Mouse (Mus musculus): Measurements from ENCODE around the gene Hacd3.

Hacd3 gene

DNA sequence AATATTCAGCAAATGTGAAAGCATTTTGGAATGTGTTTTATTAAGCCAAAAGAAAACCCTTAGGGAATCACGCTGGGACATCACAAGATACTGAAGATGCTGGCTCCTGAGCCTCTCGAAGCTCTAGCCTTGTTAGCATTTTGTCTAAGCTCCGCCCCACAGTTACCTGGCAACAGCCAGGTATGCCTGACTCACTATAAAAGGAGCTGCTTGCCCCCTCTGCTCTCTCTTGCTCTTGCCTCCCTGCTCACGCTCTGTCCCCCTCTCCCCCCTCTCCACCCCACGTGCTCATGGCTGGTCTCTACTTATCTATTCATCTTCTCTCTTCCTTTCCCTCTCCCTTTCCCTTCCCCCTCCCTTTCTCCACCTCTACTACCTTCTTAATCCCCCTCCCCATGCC is 69.4 kb downstream of the Hacd3 start:
- DNase-seq (ENCODE audit: low spot score in 2 of 2), result no peak

DNA sequence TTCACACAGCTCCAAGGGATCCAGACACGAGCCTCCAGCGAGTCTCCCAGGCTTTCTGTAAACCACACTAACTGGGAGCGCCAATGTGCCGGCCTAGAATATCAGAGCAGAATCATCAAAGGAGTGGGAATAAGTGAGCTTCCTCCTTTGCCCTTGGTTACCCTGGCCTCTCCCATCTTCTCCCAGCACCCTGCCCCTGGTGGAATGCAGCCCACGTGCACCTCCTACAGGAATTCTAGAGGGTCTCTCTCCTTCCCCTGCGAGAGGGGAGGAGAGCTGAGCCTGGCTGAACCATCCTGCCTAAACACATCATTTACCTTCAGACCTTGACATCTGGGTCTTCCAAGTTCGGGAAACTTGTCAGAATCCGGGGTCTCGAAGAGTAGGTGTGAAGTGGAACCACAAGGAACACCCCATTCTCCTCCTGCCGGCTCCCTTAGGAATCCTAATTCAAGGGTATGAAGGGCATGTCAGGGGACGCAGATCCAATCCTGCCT is 70.3 kb downstream of the Hacd3 start, which contains the start of gene Slc24a1:
Gene Slc24a1 (minus strand): TSS at position 447 of the 497 bp plus-strand sequence.
- no peak for DNase-seq (ENCODE audit: low spot score in 2 of 2)

DNA sequence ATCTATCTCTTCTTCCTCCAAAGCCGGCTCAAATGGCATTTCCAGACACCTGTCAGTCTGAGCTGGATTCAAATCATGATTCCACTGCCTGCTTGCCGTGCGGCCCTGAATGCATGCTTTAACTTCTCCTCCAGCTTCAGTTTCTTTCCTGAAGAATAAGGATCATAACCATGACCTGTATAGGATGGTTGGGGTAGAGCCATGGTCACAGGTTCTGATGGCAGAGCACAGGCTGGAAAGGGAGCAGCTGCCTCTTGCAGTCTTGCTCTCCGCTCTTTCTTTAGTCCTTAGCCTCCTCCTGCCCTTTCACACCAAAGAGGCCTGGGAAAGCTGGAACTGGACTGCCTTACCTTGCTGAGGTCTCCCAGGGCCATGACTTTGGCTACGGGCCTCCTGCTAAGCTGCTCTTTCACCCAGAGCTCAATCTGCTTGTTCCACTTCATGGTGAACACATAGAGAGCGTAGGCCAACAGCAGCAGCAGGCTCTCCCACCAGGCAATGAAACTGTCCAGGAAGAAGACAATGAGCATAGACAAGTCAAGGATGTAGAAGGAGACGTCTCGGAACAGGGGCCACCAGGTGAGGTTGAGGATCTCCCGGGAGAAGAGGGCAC is 73.9 kb downstream of the Hacd3 start:
- no peak for DNase-seq (ENCODE audit: low spot score in 2 of 2)

DNA sequence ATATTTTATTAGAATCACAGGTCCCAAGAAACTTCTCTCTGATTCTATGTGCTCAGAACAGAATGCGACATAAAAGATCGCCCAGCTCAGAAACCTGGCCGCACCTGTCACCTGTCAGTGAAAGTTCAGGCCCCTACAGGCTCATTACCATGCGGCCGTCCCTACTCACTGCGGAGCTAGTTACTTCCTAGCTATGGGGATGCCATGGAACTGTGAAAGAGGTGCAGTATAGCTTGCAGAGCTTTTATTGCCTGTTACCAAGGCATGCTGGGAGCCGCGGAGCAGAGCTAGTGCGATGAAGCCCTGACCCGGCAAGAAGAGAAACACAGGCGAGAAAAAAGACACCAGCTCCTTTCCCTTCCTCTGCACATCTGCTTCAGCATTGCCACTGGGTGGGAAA is 77.5 kb downstream of the Hacd3 start:
- DNase-seq (ENCODE audit: low spot score in 2 of 2), result no peak

DNA sequence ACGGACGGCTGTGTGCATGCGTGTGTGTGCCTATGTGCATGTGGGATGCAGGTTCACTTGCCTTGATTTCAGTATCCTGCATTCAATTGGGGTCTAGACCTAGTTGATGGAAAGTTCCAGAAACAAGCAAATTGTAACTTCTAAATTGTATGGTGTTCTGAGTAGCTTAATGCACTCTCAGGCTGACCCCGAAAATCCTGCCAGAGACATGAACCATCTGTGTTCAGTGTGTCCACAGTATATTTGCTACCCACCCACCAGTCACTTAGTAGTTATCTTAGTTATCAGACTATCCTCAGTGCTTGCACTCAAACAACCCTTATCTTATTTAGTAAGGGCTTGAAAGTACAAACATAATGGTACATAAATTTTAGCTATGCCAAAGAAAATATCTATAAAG is 79.8 kb downstream of the Hacd3 start:
- no peak for DNase-seq (ENCODE audit: low spot score in 2 of 2)

DNA sequence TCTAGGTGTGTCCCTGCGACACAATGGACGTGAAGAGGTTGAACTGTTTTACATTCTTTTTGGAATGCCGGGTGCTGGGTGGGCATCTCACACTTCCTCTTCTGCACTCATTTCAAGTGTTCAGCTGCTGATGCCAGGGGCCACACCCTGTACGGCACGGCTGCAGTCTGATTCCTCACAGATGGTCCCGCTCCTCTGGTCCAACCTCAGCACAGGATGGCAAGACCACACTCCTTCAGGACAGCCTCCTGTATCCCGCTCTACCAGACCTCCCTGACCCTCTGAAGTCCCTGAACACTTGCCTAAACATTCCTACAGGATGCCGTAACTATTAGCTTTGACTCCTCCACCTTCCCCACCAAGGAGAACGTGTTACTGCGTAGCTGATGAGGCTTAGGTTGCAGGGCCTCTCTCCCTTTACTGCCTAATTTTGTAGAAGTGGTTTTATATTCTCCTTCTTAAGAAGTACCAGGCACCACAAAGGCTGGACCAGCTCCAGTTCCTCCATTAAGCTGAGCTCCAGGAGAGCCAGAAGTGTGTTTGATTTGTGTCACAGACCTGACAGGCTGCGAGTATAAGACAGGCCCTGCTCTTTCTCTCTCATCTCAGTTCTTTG is 80.7 kb downstream of the Hacd3 start:
- no peak for DNase-seq (ENCODE audit: low spot score in 2 of 2)

DNA sequence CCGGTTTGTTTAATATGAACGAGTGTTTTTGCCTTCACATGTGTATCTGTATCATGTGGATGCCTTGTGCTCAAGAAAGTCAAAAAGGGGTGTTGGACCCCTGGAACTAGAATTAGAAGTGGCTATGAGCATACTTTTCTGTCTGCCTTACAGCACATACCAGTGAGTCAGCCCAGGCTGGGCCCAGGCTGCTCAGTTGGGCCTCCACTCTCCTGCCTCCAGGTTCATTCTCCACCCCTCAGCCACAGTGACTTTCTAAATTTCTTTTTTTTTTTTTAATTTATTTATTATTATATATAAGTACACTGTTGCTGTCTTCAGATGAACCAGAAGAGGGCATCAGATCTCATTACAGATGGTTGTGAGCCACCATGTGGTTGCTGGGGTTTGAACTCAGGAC is 81.7 kb downstream of the Hacd3 start:
- no peak for DNase-seq (ENCODE audit: low spot score in 2 of 2)

DNA sequence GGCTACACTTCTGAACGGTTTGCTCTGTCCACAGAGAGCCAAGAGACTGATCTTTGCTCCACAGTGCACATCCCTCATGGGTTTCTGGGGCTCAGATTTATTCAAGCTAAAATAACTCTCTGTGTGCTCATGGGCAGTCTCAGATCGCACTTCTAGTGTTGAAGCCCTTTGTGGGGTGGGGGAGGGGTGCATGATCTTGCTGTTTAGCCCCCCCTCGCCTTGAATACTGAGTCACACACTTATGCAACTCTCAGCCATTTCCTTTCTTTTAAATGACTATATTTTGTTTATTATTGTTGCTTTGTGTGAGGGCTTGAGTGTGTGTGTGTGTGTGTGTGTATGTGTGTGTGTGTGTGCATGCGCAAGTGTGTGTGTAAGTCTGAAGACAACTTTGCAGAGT is 82.2 kb downstream of the Hacd3 start:
- no peak for DNase-seq (ENCODE audit: low spot score in 2 of 2)

DNA sequence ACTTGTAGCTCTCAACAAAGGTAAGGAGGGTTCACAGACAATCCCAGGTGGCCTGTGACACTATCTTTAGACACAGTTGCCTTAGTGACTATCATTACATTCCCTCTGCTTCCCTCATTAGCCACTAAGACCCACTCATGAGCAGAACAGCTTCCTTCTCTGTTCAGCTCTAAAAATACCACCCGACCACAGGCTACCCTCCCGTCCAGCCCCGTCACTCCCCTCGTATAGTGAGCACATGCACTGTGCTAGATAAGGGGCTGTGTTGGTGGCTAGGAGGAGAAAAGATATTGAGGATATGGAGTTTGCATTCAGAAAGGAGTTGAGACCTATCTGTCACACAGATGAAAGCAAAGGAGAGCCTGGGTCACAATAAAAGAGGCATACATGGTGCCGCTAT is 83.0 kb downstream of the Hacd3 start:
- DNase-seq (ENCODE audit: low spot score in 2 of 2), result no peak

DNA sequence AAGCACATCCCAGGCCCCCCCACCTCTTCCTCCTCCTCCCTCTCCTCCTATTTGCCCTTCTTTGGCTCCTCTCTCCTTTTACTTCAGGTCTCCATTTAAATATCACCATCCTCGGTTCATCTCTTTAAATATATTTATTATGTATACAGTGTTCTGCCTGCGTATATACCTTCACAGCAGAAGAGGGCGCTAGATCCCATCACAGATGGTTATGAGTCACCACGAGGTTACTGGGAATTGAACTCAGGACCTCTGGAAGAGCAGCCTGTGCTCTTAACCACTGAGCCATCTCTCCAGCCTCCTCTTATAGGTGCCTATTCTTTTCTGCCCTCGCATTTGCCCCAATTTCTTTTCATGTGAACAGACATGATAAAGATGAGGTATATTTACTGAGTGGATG is 84.0 kb downstream of the Hacd3 start:
- no peak for DNase-seq (ENCODE audit: low spot score in 2 of 2)
